Mouse (Mus musculus) cerebellum, adult 11-12 months (tissue): ENCODE measurements at regions not wholly inside any gene's neighbourhood (a gene's known extent, or its start where the extent isn't known, plus 50 kb on each side); places are given as distances from the start of the nearest gene placed in this dataset.
"Not testable (repeated sequence)": the region's sequence is repeated elsewhere in the genome, so short reads cannot be mapped to it uniquely, and the experiment has no call there.

ENCODE experiments used
- DNase-seq: peaks from one replicate; pipeline ENCODE4 v3.0.0; 2022

DNA sequence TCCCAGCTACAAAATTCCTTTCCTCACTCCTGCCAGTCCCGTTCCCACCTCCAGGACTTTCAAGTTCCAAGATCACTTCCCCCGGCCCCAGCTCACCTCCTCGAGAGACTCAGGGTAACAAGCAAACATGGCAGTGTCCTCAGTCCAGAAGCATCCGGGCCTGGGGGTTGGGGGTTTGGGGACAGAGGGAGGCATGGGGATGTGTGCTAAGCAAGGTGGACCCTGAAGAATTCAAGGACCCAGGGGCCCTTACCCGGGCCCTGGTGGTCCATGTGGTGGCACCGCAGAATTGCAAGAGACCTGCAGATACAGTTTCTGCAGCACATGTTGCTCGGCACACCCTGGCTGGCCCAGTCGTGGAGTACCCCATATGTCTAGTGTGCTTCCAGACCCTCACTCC is 269.9 kb upstream of the Ube2e3 start:
- no peak for DNase-seq

DNA sequence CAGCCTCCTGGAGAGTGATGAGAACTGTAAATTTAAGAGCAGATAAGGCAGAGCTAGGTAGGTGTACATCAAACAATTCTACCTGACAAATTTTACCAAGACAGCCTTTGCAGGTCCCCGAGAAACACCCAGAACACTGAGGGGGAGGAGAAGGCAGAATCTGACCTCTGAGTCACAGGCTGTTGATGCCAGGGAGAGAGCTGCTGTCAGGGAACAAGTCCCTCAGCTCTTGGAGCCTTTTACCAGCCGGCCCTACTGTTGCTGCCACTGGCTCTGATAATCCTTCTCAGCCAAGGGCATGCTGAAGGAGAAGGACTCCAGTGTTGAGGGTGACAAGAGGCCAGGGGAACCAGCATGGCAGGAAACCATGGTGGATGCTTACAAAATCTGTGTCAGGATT is 271.7 kb upstream of the Ube2e3 start:
- DNase-seq, result no peak

DNA sequence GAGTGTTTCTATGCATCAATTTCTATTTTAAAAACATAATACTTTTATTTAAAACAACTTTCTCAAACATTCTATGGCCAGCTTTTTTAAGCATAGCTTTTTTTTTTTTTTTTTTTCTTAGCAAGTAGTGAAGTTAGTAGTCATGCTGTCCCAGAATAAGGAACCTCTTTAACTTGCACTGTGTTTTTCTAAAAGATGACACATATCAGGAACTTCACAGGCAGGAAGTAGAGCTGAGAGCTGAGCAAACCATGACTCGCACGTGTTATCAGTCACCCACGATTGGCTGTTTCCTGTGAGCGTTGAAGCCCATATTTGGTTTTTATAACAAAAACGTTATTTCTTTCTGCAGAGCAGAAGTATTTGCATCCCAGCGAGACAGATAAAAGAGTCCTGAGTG is 287.9 kb upstream of the Ube2e3 start:
- DNase-seq, result no peak

DNA sequence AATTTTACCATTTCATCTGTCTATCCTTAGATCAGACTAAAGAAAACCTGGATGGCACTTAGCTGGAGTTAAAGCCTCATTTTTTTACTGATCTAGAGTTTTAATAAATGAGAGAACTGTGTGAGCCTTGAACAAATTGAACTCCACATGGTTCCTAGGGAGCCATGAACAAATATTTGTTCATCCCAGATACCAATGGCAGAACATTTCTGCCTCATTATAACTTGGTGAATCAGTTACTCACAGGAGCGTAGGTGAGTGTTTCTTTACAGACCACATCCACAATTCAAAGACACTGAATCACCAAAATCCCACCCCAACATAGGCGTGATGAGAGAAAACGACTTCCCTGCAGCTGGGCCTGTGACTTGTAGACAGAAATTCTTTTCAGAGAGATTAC is 295.4 kb upstream of the Ube2e3 start:
- no peak for DNase-seq

DNA sequence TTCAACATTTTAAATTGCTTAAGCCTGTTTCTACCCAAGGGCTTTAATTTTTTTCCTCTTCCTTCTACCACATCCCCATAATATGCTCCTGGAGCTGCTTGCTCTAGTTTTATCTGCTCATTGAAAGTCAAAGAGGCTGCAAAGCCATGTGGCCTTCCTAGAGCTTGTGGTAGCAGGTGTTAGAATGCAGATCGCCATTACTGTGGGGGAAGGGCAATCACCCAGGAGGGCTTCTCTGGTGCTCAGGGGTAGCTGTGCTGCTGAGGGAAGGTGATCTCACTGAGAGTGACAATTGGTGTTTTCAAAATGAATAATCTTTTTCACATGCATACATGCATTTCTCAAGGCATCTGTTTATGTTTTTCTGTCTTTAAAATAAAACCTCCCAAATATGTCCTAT is 309.8 kb upstream of the Ube2e3 start:
- DNase-seq, result no peak

DNA sequence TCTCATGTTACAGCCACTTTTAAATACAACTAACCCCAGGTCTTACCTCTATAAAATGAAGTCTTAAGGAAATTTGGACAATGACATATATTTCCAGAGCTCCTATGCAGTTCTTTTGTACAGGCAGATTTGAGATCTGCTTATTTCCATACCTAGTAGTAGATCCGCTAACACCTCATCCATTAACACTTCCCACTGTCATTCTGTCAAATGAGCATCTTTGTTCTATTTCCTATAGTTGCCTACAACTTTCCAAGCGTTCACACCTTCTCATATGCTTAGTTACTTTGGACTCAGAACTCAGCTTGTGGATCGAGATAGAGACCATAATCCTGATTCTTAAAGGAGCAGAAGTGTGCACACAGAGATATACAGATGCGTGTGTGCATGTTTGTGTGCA is 316.8 kb upstream of the Ube2e3 start:
- no peak for DNase-seq

DNA sequence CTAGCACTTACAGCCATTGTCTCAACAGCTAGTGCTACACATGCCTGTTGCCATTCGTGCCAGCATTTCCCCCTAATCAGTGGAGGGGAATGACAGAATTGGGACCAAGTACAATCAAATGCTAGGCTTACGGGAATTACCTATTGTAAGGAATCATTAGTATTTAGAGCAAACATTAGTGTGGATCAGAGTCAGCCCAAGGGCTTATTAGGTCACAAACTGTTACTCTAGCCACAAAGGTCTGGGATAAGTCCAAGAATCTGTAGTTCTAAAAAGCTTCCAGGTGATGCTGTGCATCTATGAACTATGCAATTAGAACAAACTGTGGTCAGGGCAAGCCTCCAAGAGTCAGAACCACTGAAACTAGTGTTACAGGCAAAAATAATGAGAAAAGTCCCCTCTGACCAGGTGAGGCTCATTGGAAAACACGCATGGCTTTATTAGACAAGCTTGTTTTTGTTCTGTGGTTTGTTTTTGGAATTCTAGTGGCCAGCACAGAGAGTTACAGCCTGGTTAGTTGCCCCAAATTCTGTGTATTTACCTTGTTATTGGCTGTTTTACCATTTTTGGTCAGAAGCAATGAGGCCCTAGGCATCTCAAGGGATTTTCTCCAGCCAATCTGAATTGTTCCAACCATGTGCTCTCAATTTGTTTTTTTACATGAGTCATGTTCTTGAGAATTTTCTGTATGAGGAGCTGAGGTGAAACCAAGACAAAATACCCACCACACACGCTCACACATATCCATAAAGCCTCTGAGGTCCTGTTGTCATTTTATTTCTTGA is 319.0 kb upstream of the Ube2e3 start:
- no peak for DNase-seq

DNA sequence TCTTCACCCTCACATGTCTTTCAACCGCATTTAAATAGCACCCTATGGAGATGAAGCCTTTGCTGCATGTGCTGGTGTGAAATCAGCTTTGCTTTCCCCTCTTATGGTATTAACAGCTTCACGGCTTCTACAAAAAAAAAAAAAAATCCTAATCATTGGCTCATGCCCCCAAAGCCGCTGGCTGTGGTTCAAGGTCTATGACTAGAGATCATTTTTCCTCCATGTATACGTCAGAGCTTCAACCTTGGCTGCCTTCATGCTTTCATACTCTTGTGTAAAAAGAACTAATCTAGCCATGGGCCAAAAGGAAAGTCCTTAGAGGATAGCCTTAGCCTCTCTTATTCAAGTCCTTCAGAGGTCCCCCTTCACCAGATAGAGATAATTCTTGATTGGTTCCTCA is 320.6 kb upstream of the Ube2e3 start:
- no peak for DNase-seq

DNA sequence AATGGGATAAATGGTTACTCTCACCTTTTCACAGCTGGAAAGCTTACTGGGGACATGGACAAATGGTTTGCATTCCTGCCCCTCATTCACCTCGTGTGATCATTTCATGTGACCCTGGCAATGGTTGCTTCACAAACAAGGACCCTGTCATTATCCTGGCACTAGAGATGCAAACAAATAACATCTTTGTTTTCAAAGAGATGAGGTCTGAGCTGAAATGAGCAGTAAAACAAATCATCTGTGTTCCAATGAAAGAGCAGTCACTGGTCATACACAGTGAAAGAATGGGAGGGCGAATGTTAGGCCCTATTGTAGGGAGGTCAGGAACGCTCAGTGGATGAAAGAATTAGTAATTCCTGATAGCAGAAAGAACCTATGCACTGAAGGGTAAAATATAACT is 327.5 kb upstream of the Ube2e3 start:
- DNase-seq, result no peak

DNA sequence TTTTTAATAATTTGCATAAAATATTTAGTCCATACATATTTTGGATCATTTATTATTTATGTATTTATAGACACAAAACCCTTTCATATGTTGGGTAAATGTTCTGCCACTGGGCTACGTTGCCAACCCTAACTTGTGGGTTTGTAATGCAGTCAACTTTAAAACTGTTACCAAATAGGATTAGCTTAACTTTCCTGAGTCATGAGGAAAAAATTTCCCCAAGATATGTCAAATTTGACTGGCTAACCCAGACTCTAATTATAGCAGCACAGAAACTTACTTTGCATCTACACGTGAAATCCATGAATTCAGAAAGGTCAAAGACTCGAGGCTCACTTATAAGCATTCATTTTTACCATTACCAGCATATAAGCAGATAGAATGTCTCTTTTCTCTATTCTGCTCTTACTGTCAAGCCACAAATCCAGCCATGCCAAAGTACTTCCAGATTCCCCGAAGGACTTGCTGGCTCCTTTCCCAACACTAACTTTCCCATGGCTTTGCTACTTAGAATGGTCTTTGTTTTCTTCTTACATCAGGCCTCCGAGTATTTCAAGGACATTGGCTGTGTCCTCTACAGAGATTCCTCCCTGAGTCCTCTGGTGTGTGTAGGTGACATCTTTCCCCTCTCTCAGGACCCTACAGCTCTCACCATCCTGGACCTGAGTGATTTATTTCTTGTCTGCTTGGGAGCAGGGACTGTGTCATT is 328.2 kb upstream of the Ube2e3 start:
- no peak for DNase-seq

DNA sequence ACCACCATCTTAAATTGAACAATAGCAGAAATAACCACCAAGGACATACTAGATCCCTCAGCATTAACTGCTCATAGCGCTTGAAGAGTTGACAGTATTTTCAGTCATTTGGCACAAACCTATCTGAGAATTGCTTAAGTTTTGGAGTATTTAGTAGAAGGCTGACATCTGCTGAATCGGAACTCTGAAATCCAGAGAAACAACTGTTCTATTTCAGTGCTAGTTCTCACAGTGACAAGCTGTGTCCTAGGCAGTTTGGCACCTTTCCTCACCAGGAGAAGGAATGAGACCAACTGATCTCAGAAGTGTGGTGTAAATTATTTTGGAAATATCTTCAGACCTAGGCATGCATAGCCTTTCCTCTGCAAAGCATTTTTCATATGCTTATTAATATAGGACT is 330.4 kb upstream of the Ube2e3 start:
- DNase-seq, result no peak

DNA sequence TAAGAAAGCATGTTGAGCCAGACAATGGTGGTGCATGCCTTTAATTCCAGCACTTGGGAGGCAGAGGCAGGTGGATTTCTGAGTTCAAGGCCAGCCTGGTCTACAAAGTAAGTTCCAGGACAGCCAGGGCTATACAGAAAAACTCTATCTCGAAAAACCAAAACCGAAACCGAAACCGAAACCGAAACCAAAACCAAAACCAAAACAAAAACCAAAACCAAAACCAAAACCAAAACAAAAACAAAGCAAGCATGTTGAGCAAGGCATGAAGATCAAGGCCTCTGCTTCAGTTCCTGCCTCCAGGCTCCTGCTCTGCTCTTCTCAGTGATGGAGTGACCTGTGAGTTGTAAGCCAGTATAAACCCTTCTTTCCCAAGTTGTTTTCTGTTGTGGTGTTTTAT is 334.0 kb upstream of the Ube2e3 start:
- not testable (repeated sequence) for DNase-seq

DNA sequence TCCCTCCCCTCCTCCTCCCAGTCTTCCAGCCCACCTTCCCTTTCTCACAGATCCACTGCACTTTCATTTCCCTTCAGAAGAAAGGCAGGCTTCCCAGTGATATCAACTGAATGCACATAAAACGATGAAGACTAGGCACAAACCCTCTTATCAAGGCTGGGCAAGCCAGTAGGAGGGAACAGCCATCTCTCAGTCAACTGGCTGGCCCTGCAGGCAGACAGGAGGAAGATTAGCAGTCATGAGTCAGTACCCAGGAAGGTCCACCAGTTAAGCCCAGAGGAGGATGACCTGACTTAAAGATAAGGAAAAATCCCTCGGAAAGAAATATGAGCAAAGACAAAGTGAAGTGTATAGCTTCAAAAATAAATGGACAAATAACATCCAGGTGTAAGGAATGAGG is 337.4 kb upstream of the Ube2e3 start:
- no peak for DNase-seq

DNA sequence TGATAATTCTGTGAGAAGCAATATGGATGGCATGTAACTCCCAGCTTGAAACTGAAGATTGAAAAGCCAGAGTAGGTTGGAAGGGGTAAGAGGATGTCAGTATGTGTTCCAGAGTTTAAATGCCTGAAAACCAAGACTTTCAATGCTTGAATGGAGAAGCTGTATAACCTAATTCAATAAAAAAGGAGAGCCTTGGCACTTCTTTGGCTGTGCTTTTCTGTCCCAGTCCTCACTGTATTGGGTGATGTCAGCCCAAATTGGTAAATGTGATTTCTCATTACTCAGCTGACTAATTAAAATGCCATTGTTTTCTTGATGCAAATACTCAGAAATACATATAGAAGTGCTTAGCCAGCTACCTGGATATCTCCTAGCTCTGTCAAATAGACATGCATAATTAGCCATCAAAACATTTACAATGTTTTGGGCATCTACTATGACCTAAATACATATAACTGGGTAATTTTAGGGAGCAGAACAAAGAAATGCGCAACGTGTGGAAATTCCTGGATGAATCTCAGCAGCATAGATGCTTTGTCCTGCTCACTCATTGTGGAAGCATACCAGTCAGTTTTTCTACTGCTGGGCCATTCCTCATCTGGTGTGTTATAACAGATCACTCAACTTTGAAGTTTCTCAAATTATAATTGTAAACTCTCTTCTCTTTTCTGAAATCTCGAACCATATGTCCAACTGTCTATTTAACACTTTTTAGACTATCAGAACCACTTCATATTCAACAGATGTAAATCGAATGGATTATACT is 347.5 kb upstream of the Ube2e3 start:
- DNase-seq, result no peak

DNA sequence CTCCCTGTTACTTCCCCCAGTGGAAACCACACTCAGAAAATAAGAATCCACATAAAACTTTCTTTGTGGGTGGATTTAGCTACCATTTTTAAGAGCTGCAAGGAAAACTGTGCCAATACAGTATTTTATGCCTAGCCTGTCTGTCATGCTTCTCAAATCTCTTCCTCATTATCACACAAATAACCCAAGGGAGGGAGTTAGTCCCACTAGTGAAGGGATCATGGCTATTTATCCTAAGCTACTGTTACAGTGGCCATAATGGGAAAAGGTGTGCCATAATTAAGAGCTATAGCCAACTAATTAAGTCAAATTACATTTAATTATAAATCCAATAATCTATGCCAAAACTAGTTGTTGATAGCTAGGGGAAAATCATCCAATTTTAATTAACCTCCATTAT is 374.8 kb upstream of the Ube2e3 start:
- no peak for DNase-seq

DNA sequence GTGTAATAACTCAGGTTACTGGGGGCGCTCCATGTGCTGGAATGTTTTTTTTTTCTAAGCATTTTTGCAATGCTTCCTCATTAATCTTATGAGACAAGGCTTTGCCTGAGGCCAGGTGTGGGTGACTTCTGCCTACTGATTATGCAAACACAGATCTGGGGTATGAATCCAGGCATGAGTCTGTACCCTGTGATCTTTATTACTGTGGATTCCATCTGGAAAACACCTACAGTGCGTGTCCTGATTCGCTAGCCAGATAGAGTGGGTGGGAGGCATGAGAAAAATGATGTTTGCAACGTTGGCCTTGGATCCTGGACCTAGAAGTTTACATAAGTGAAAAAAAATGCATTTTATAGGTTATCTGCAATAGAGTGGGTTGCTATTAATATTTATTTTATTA is 387.9 kb upstream of the Ube2e3 start:
- no peak for DNase-seq

DNA sequence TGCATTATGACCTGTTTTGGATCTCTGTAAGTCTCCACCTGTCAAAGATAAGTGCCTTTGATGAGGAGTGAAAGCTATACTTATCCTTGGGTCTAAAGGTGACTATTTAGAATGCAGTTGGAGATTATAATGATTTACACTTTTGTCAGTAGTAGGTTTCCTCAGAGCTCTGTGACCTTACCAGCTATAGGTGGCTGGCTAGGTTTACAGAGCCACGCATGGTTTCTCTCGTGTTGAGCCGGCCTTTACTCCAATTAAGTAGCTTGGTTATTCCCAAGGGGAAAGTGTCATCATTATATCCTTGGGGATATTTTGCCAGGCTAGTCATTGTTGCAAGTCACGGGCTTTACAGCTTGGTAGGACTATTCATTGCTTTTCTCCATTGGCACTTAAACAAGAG is 408.5 kb upstream of the Ube2e3 start:
- no peak for DNase-seq

DNA sequence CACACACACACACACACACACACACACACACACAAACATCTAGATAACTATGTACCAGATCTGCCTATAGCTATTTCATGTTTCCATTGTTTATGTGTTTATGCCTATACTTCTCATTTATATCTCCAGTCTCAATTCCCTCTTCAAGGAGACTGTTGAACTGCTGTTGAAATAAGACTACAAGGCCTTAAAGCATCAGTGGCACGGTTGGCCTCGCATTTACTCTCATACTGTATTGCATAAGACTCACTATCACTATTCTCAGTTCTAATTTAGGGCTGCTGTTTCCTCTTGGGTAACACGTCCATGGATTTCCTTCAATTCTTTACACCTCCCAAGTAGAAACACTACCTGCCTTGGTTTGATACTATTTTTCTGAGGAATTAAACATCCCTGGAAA is 414.5 kb upstream of the Ube2e3 start:
- no peak for DNase-seq

DNA sequence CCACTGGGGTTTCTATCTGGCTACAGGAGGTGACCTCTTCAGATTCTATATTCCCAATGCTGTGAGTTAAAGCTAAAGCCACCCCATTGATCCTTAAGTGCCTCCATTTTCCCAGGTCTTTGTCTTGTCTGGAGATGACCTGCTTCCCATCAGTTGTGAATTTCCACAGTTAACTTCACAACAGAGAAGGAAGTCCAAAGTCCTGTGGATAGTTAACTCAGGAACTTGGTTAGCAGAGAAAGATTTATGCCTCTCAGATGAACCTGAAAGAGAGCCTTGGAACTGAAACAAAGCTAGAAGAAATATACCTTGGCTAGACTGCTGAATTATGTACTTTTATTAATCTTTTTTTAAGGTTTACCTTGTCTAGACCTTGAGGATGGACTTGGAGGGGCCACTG is 431.1 kb upstream of the Ube2e3 start:
- no peak for DNase-seq

DNA sequence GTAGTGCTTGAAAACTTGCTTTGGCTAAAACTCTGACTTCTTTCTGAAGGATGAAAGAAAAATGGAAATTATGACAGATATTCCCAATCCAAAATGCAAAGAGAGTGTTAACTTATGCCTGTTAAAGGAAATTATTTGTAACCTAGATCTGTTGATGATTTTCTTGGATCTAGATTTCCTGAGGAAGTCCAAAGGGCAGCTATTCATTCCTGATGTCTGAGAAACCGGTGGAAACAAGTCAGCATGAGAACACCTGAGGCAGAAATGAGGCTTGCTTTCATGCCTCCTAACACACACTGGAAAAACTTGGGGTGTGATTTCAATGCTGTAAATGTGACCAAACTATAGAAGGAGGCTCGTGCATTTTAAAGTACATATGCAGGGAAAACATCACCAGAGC is 432.9 kb upstream of the Ube2e3 start:
- no peak for DNase-seq

DNA sequence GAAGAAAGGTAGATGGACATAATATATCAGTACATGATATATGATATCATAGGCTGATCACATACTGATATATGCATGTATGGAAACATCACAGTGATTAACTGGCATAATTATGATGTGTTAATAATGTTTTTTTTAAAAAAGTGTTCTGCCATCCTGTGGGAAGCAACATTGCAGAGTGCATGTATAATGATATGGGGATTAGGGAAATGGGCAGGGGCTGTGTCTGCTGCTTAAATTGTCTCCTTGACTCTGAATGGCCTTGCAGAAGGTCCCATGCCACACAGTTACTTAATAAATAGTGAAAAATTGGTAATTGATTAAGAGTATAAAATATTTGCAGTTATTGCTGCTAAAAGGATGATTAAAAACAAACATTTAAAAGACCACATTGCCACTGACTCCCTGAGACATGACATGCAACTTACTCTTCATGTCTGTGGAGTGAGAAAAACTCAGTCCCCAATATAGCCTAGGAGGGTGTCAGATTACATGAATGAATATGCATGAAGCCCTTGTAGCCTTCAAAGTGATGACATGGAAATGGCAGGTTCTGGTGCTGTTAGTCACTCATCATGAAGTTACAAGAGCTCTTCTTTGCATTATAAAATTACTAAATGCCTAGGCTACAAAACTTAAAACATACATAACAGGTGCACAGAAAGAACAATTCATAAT is 440.1 kb upstream of the Ube2e3 start:
- no peak for DNase-seq

DNA sequence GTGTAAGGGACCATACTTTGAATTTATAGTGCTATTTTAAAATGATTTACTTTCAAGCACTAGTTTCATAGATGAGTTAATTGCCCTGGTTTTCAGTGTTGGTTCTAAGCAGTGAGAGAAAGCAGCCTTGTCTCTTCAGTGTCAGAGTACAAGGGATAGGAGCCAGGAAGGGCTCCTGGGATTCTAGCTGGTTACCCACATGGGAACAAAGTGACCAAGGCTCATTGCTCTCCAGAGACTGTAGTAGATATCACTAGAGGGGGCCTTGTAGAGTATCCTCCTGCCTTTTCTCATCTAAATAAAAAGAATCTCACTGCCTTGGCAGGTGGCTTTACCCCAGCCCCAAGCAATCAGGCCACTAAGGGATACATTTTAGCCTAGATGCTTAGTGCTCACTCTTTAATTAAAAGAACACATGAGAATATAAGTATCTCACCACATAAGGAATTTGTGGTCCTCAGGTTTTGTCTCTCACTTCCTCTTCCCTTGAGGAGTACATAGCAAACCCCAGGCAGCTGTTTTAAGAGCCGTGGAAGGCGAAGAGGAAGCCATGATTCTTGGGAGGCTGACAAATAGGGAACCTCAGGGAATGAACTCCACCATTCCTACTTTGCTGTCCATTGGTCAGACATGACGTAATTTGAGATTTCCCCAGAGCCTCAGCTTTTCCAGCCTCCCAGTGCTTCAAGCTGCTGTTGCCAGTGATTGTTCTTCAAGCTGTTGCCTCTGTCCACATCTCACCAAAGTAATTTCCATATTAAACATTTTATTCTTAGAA is 449.2 kb upstream of the Ube2e3 start:
- no peak for DNase-seq
